Mouse (Mus musculus) liver, embryonic 15.5 days (tissue): ENCODE measurements around the gene Elk4. TPM values are rescaled to one million over a fixed set of nuclear protein-coding genes. Genes with fewer than 3 reads are reported as not detected.
A peak's percentile ranks its signal among the peaks of the same experiment; 100 is the strongest.

Source experiments
- ATAC-seq: fragments of 200-750 bp; cut with Nextera tagmentation; 2 replicates; pipeline ENCODE4 v1.8.0; 2017; ENCODE audit warnings: moderate number of reproducible peaks, mild to moderate bottlenecking, moderate library complexity; ENCODE audit not compliant: insufficient read depth
- H3K27ac ChIP-seq: fragments of 300-500 bp; sonication (generic); replicated peaks from 2 replicates; pipeline ENCODE4 v1.5.1; 2015; ENCODE audit warnings: mild to moderate bottlenecking, inconsistent platforms
- H3K27me3 ChIP-seq: fragments of 300-500 bp; sonication (generic); 2 replicates; pipeline ENCODE4 v1.6.1; 2015; ENCODE audit warnings: mild to moderate bottlenecking, inconsistent platforms
- H3K36me3 ChIP-seq: fragments of 300-500 bp; sonication (generic); replicated peaks from 2 replicates; pipeline ENCODE4 v1.6.1; 2015; ENCODE audit warnings: moderate library complexity, mild to moderate bottlenecking, inconsistent platforms
- H3K4me1 ChIP-seq: fragments of 300-500 bp; sonication (generic); replicated peaks from 2 replicates; pipeline ENCODE4 v1.6.1; 2015; ENCODE audit warnings: inconsistent platforms
- H3K4me2 ChIP-seq: fragments of 300-500 bp; sonication (generic); 2 replicates; pipeline ENCODE4 v1.6.1; 2015; ENCODE audit warnings: moderate library complexity, mild to moderate bottlenecking, inconsistent platforms
- H3K4me3 ChIP-seq: fragments of 300-500 bp; sonication (generic); replicated peaks from 2 replicates; pipeline ENCODE4 v1.5.1; 2015; ENCODE audit warnings: mild to moderate bottlenecking, inconsistent platforms
- H3K9ac ChIP-seq: fragments of 300-500 bp; sonication (generic); 2 replicates; pipeline ENCODE4 v1.6.1; 2015; ENCODE audit warnings: moderate library complexity, mild to moderate bottlenecking, inconsistent platforms
- H3K9me3 ChIP-seq: fragments of 300-500 bp; sonication (generic); replicated peaks from 2 replicates; pipeline ENCODE4 v1.6.1; 2016; ENCODE audit warnings: inconsistent platforms
- WGBS: fragments of 180-500 bp; shearing (Covaris S2); methylation state at CpG from one replicate; pipeline ENCODE4 v1.1.7; 2015; ENCODE audit warnings: mixed read lengths; ENCODE audit not compliant: insufficient replicate concordance; 5-methylcytosine and 5-hydroxymethylcytosine counted together
- polyA plus RNA-seq: library from polyadenylated mRNA; unstranded; fragments of >200 nt; fragmentation: Nextera tagmentation; extraction: Ambion mirVana; gene quantifications from 2 replicates; pipeline ENCODE4 v1.2.1, GENCODE M21; 2015

Gene Elk4
- 7.9 and 10.1 TPM in 2 replicates for polyA plus RNA-seq

GRCm38 (mm10) chr1:132007282-132007815 lies at the start of gene Elk4:
TSS of gene Elk4 (plus strand) at chr1:132007607.
- peak; percentile 86 for ATAC-seq
- peak within 1 kb of the TSS; percentile 92 for H3K9ac ChIP-seq
- H3K4me2 ChIP-seq = peak within 1 kb of the TSS; percentile 82
- no peaks in the 10 kb centered on the region for H3K9me3 ChIP-seq
- H3K4me1 ChIP-seq = peaks cover 54% of the 10 kb centered on the region
- no peaks in the 10 kb centered on the region for H3K27me3 ChIP-seq
- H3K36me3 ChIP-seq = no peaks in the 10 kb centered on the region
- H3K27ac ChIP-seq = peak within 1 kb of the TSS; percentile 99
- under 1% methylated on average over 58 of the region's 61 CpGs for WGBS
- H3K4me3 ChIP-seq = peak within 1 kb of the TSS; percentile 88

GRCm38 (mm10) chr1:131961004-131961403 lies 46.4 kb upstream of the Elk4 start:
- ATAC-seq = no peak
- 45% methylated on average over 2 of the region's 2 CpGs for WGBS
- Histone ChIP-seq H3K4me3 (no peak overlapping the region), H3K27me3 (peaks cover 63% of the 10 kb centered on the region), H3K4me1 (peaks cover 28% of the 10 kb centered on the region), H3K36me3 (no peaks in the 10 kb centered on the region), H3K9ac (no peak overlapping the region), H3K27ac (no peak overlapping the region), H3K4me2 (no peak overlapping the region), H3K9me3 (no peaks in the 10 kb centered on the region)

GRCm38 (mm10) chr1:131962606-131963084 lies 44.8 kb upstream of the Elk4 start, which contains the start of gene Slc45a3:
TSS of gene Slc45a3 (plus strand) at chr1:131962967.
- Histone ChIP-seq H3K4me3 (peak within 1 kb of the TSS; percentile 63), H3K4me2 (peak within 1 kb of the TSS; percentile 77), H3K27me3 (peaks cover 68% of the 10 kb centered on the region), H3K27ac (no peak within 1 kb of the TSS), H3K4me1 (peaks cover 26% of the 10 kb centered on the region), H3K36me3 (no peaks in the 10 kb centered on the region), H3K9ac (peak within 1 kb of the TSS; percentile 30; the same call in 1 of the 2 replicates), H3K9me3 (no peaks in the 10 kb centered on the region)
- WGBS = under 1% methylated on average over 33 of the region's 35 CpGs
- ATAC-seq = peak; percentile 55

- Histone ChIP-seq H3K4me2 (peak overlapping the region; percentile 77), H3K9ac (peak overlapping the region; percentile 30; the same call in 1 of the 2 replicates), H3K4me3 (peak overlapping the region; percentile 63), H3K9me3 (no peaks in the 10 kb centered on the region), H3K27ac (no peak overlapping the region), H3K36me3 (no peaks in the 10 kb centered on the region), H3K27me3 (peaks cover 68% of the 10 kb centered on the region), H3K4me1 (peaks cover 23% of the 10 kb centered on the region)
- ATAC-seq = peak; percentile 50
- WGBS = under 1% methylated on average over 73 of the region's 76 CpGs
These were observed 44.1 kb upstream of the Elk4 start for GRCm38 (mm10) chr1:131963085-131963951.

- Histone ChIP-seq H3K36me3 (no peaks in the 10 kb centered on the region), H3K4me2 (peak overlapping the region; percentile 77), H3K9ac (no peak overlapping the region), H3K27ac (no peak overlapping the region), H3K9me3 (no peaks in the 10 kb centered on the region), H3K4me3 (peak overlapping the region; percentile 63), H3K4me1 (peaks cover 29% of the 10 kb centered on the region), H3K27me3 (peaks cover 68% of the 10 kb centered on the region)
- WGBS = 19% methylated on average over 5 of the region's 5 CpGs
- ATAC-seq = no peak
These were observed 43.3 kb upstream of the Elk4 start for GRCm38 (mm10) chr1:131964100-131964499.

- no peak for ATAC-seq
- Histone ChIP-seq H3K9me3 (no peaks in the 10 kb centered on the region), H3K4me1 (peaks cover 29% of the 10 kb centered on the region), H3K27ac (no peak overlapping the region), H3K36me3 (no peaks in the 10 kb centered on the region), H3K4me2 (no peak overlapping the region), H3K4me3 (no peak overlapping the region), H3K27me3 (peaks cover 67% of the 10 kb centered on the region), H3K9ac (no peak overlapping the region)
- WGBS = 59% methylated on average over 7 of the region's 7 CpGs
These were observed 42.8 kb upstream of the Elk4 start for GRCm38 (mm10) chr1:131964580-131964979.

- 17% methylated on average over 5 of the region's 5 CpGs for WGBS
- H3K9ac ChIP-seq = no peak overlapping the region
- H3K4me3 ChIP-seq = no peak overlapping the region
- H3K36me3 ChIP-seq = no peaks in the 10 kb centered on the region
- no peak overlapping the region for H3K4me2 ChIP-seq
- peaks cover 55% of the 10 kb centered on the region for H3K27me3 ChIP-seq
- H3K9me3 ChIP-seq = no peaks in the 10 kb centered on the region
- H3K4me1 ChIP-seq = peaks cover 39% of the 10 kb centered on the region
- no peak overlapping the region for H3K27ac ChIP-seq
- no peak for ATAC-seq
These were observed 41.6 kb upstream of the Elk4 start for GRCm38 (mm10) chr1:131965818-131966217.

- H3K27me3 ChIP-seq = peaks cover 39% of the 10 kb centered on the region
- peaks cover 46% of the 10 kb centered on the region for H3K4me1 ChIP-seq
- no peak overlapping the region for H3K4me3 ChIP-seq
- H3K27ac ChIP-seq = no peak overlapping the region
- no peaks in the 10 kb centered on the region for H3K36me3 ChIP-seq
- H3K4me2 ChIP-seq = no peak overlapping the region
- no peak overlapping the region for H3K9ac ChIP-seq
- no peaks in the 10 kb centered on the region for H3K9me3 ChIP-seq
- 41% methylated on average over 7 of the region's 7 CpGs for WGBS
- ATAC-seq = no peak
These were observed 40.1 kb upstream of the Elk4 start for GRCm38 (mm10) chr1:131967336-131967735.

- Histone ChIP-seq H3K9ac (no peak overlapping the region), H3K27me3 (peaks cover 27% of the 10 kb centered on the region), H3K36me3 (no peaks in the 10 kb centered on the region), H3K27ac (no peak overlapping the region), H3K9me3 (no peaks in the 10 kb centered on the region), H3K4me1 (peaks cover 43% of the 10 kb centered on the region), H3K4me3 (no peak overlapping the region), H3K4me2 (no peak overlapping the region)
- 53% methylated on average over 3 of the region's 3 CpGs for WGBS
- no peak for ATAC-seq
These were observed 38.9 kb upstream of the Elk4 start for GRCm38 (mm10) chr1:131968556-131968955.

GRCm38 (mm10) chr1:131968983-131969382 lies 38.4 kb upstream of the Elk4 start:
- H3K9ac ChIP-seq = no peak overlapping the region
- 68% methylated on average over 6 of the region's 6 CpGs for WGBS
- peaks cover 23% of the 10 kb centered on the region for H3K27me3 ChIP-seq
- H3K36me3 ChIP-seq = no peaks in the 10 kb centered on the region
- H3K4me1 ChIP-seq = peaks cover 39% of the 10 kb centered on the region
- no peak for ATAC-seq
- no peak overlapping the region for H3K4me2 ChIP-seq
- H3K27ac ChIP-seq = no peak overlapping the region
- H3K4me3 ChIP-seq = no peak overlapping the region
- no peaks in the 10 kb centered on the region for H3K9me3 ChIP-seq

- Histone ChIP-seq H3K27ac (no peak overlapping the region), H3K9ac (no peak overlapping the region), H3K27me3 (peaks cover 15% of the 10 kb centered on the region), H3K4me3 (no peak overlapping the region), H3K4me1 (peaks cover 31% of the 10 kb centered on the region), H3K36me3 (no peaks in the 10 kb centered on the region), H3K9me3 (no peaks in the 10 kb centered on the region), H3K4me2 (no peak overlapping the region)
- WGBS = 47% methylated on average over 4 of the region's 4 CpGs
- no peak for ATAC-seq
These were observed 37.6 kb upstream of the Elk4 start for GRCm38 (mm10) chr1:131969825-131970224.
